Mouse (Mus musculus) C2C12 (cell line): ENCODE results near the gene Krt222. TPM values are rescaled to one million over a fixed set of nuclear protein-coding genes. Genes with fewer than 3 reads are reported as not detected.

Source experiments
- H3K27me3 ChIP-seq: one replicate; pipeline ENCODE4 v1.6.1; 2011; ENCODE audit not compliant: control insufficient read depth, insufficient read depth, insufficient read length
- H3K36me3 ChIP-seq: one replicate; pipeline ENCODE4 v1.6.1; 2011; ENCODE audit not compliant: control insufficient read depth, insufficient read depth
- H3K4me3 ChIP-seq: one replicate; pipeline ENCODE4 v1.5.1; 2011; ENCODE audit warnings: mild to moderate bottlenecking, control low read depth; ENCODE audit not compliant: poor library complexity, insufficient read depth, severe bottlenecking
- H3K79me2 ChIP-seq: one replicate; pipeline ENCODE4 v1.6.1; 2011; ENCODE audit not compliant: control insufficient read depth, insufficient read depth
- H3K79me3 ChIP-seq: one replicate; pipeline ENCODE4 v1.6.1; 2011; ENCODE audit warnings: low read depth, control low read depth
- H3ac ChIP-seq: one replicate; pipeline ENCODE3; 2011; ENCODE audit warnings: low read depth; ENCODE audit not compliant: control insufficient read depth, insufficient read length
- CEBPB ChIP-seq: IDR thresholded peaks from one replicate; pipeline ENCODE4 v1.6.1; 2011; ENCODE audit warnings: low read depth, mild to moderate bottlenecking, control low read depth, moderate library complexity
- CTCF ChIP-seq: IDR thresholded peaks from one replicate; pipeline ENCODE4 v1.5.1; 2011; ENCODE audit not compliant: control insufficient read depth, insufficient read depth, insufficient read length
- FOSL1 ChIP-seq: IDR thresholded peaks from one replicate; pipeline ENCODE4 v1.8.0; 2011; ENCODE audit warnings: mild to moderate bottlenecking, low read length; ENCODE audit not compliant: poor library complexity, insufficient read depth, severe bottlenecking
- MAX ChIP-seq: IDR thresholded peaks from one replicate; pipeline ENCODE4 v1.6.1; 2011; ENCODE audit warnings: mild to moderate bottlenecking, control low read depth
- MYOD1 ChIP-seq: IDR thresholded peaks from one replicate; pipeline ENCODE4 v1.6.1; 2011; ENCODE audit warnings: low read depth; ENCODE audit not compliant: control insufficient read depth, insufficient read length
- MYOG ChIP-seq: IDR thresholded peaks from one replicate; pipeline ENCODE4 v1.6.1; 2011; ENCODE audit not compliant: control insufficient read depth, insufficient read length; ENCODE audit errors: extremely low read depth
- USF1 ChIP-seq: IDR thresholded peaks from one replicate; pipeline ENCODE4 v1.6.1; 2011; ENCODE audit warnings: low read depth, mild to moderate bottlenecking, control low read depth, moderate library complexity
- polyA plus RNA-seq: library from polyadenylated mRNA; unstranded; fragments of >200 nt; fragmentation: generic; extraction: Trizol; gene quantifications from one replicate; pipeline ENCODE4 v1.2.1, GENCODE M21; 2012; ENCODE audit warnings: missing spikeins

Gene Krt222
- polyA plus RNA-seq, 1 experiment: not detected

GRCm38 (mm10) chr11:99223310-99223709, 20.6 kb downstream of the Krt222 start:
- H3K79me3 ChIP-seq: peaks cover 59% of the 10 kb centered on the region
- H3K36me3 ChIP-seq: peaks cover 99% of the 10 kb centered on the region
- no peaks in the 10 kb centered on the region for H3K27me3 ChIP-seq
- no peak overlapping the region for H3ac ChIP-seq
- no peak overlapping the region for H3K4me3 ChIP-seq
- peaks cover 77% of the 10 kb centered on the region for H3K79me2 ChIP-seq
- TF ChIP-seq USF1 (no peak), MYOD1 (no peak), MYOG (no peak), CEBPB (no peak), FOSL1 (no peak), CTCF (no peak), MAX (no peak)

- H3K4me3 ChIP-seq: no peak overlapping the region
- peaks cover 62% of the 10 kb centered on the region for H3K79me2 ChIP-seq
These were observed 22.1 kb downstream of the Krt222 start for GRCm38 (mm10) chr11:99221811-99222210.

GRCm38 (mm10) chr11:99217248-99217986, 26.5 kb downstream of the Krt222 start:
- peaks cover 18% of the 10 kb centered on the region for H3K79me2 ChIP-seq
- TF ChIP-seq CEBPB (no peak), USF1 (no peak), FOSL1 (no peak), MYOD1 (no peak), MYOG (no peak), CTCF (no peak)

More at GRCm38 (mm10) chr11:99221811-99222210, 22.1 kb downstream of the Krt222 start:
- Histone ChIP-seq H3ac (no peak overlapping the region), H3K27me3 (no peaks in the 10 kb centered on the region), H3K36me3 (peaks cover 99% of the 10 kb centered on the region), H3K79me3 (peaks cover 45% of the 10 kb centered on the region)
- TF ChIP-seq CEBPB (no peak), MYOD1 (no peak), MYOG (no peak), FOSL1 (no peak), MAX (no peak), USF1 (no peak), CTCF (no peak)

GRCm38 (mm10) chr11:99216181-99216580, 27.7 kb downstream of the Krt222 start:
- Histone ChIP-seq H3K27me3 (no peaks in the 10 kb centered on the region), H3K79me3 (peaks cover 2% of the 10 kb centered on the region), H3K79me2 (peaks cover 6% of the 10 kb centered on the region), H3K4me3 (no peak overlapping the region), H3K36me3 (peaks cover 99% of the 10 kb centered on the region), H3ac (no peak overlapping the region)
- TF ChIP-seq CEBPB (no peak), USF1 (no peak), MYOD1 (no peak), MYOG (no peak), FOSL1 (no peak), CTCF (no peak), MAX (no peak)

More at GRCm38 (mm10) chr11:99217248-99217986, 26.5 kb downstream of the Krt222 start:
- Histone ChIP-seq H3K27me3 (no peaks in the 10 kb centered on the region), H3K4me3 (no peak overlapping the region), H3K36me3 (peaks cover 100% of the 10 kb centered on the region), H3ac (no peak overlapping the region), H3K79me3 (peaks cover 6% of the 10 kb centered on the region)

GRCm38 (mm10) chr11:99212693-99213092, 31.2 kb downstream of the Krt222 start:
- no peaks in the 10 kb centered on the region for H3K79me2 ChIP-seq
- no peaks in the 10 kb centered on the region for H3K27me3 ChIP-seq
- no peak overlapping the region for H3K4me3 ChIP-seq
- H3K79me3 ChIP-seq: peaks cover 2% of the 10 kb centered on the region
- H3K36me3 ChIP-seq: peaks cover 83% of the 10 kb centered on the region
- TF ChIP-seq MAX: no peak
- TF ChIP-seq USF1: no peak
- TF ChIP-seq CEBPB: no peak
- no peak for TF ChIP-seq CTCF
- TF ChIP-seq FOSL1: no peak
- no peak for TF ChIP-seq MYOG
- no peak for TF ChIP-seq MYOD1
- no peak overlapping the region for H3ac ChIP-seq
